Mouse (Mus musculus): ENCODE results near the gene Gmfg. TPM values are rescaled to one million over a fixed set of nuclear protein-coding genes. Genes with fewer than 3 reads are reported as not detected.

Gmfg gene
- polyA plus RNA-seq (2015; fragmentation: Nextera tagmentation; extraction: Ambion mirVana) = 33.6 and 35.0 TPM in 2 replicates

DNA sequence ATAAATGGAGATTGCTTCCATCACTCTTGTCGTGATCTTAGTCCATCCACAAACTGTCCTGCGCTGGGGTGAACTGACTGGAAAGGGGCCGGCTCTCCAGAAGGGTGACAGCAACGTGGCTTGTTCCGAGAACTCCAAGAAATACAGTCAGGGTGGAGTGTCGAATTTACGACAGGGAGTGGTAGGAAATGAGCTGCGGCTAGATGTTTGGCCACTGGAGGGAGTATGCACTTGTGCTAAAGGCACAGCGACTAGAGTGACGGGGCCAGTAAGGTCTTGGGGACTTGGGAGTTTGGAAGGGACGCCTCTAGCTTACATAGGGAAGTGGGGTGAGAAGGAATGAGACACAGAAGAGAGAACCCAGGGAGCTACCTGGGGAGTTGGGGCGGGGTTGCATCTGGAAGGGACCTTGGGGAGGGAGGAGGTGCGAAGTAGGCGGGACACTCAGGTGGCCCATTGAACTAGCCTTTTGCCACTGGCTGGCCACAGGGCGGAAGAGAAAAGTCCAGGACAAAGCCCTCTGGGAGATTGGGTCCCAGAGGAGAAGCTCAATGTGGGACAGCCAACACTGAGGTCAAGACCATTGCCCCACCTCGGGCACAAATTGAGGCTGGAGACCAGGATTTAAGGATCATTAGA is at the start of gene Gmfg:
TSS of gene Gmfg (plus strand) at position 516 of the 639 bp plus-strand sequence.
- Histone ChIP-seq H3K36me3 (ENCODE audit: control insufficient read depth, insufficient read depth) (no peaks in the 10 kb centered on the region), H3K27ac (ENCODE audit: low read depth, low read length) (peak within 1 kb of the TSS; percentile 76), H3K27me3 (replicated peaks; ENCODE audit: control insufficient read depth, insufficient read depth, low read length) (no peaks in the 10 kb centered on the region), H3K9me3 (ENCODE audit: control insufficient read depth) (no peaks in the 10 kb centered on the region), H3K4me2 (replicated peaks; ENCODE audit: low read depth) (peak within 1 kb of the TSS; percentile 62), H3K4me3 (ENCODE audit: low read depth, low read length) (peak within 1 kb of the TSS; percentile 87), H3K4me1 (replicated peaks; ENCODE audit: control insufficient read depth, insufficient read depth, low read length) (no peaks in the 10 kb centered on the region; the same call in 1 of the 2 replicates), H3K9ac (ENCODE audit: low read depth, low read length) (peak within 1 kb of the TSS; percentile 94)
- WGBS = 4% methylated on average over 16 of the region's 16 CpGs
- TF ChIP-seq CTCF (IDR thresholded peaks at IDR 0.05; ENCODE audit: low read depth) = peak; percentile 90
- peak; percentile 78 for ATAC-seq

DNA sequence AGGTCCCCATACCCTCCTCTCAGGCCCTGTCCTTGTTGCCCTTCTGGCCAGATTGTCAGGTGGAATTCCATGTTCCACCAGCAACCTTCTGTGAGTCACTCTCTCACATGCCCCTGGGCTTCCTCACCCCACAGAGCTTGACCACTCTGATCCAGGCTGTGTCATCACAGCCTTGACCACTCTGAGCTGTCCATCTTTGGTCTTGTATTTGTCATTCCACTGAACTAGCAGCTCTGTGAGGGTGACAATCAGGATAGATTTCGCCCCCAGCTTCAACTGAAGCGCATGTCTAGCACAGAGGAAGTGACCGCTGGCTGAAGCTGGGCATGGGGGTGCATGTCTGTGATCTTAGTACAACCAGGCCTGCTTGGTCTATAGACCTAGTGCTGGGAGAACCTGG is 46.9 kb upstream of the Gmfg start:
- no peaks in the 10 kb centered on the region for H3K9me3 ChIP-seq (ENCODE audit: control insufficient read depth)
- no peak for ATAC-seq
- no peak for TF ChIP-seq CTCF (IDR thresholded peaks at IDR 0.05; ENCODE audit: low read depth)
- H3K27me3 ChIP-seq (replicated peaks; ENCODE audit: control insufficient read depth, insufficient read depth, low read length) = no peaks in the 10 kb centered on the region
- peak overlapping the region; percentile 90; the same call in 1 of the 2 replicates for H3K27ac ChIP-seq (ENCODE audit: low read depth, low read length)
- H3K36me3 ChIP-seq (ENCODE audit: control insufficient read depth, insufficient read depth) = peaks cover 50% of the 10 kb centered on the region
- no peak overlapping the region for H3K4me2 ChIP-seq (replicated peaks; ENCODE audit: low read depth)
- H3K4me3 ChIP-seq (ENCODE audit: low read depth, low read length) = no peak overlapping the region
- H3K9ac ChIP-seq (ENCODE audit: low read depth, low read length) = no peak overlapping the region
- WGBS = 99% methylated on average over 3 of the region's 3 CpGs
- peaks cover 5% of the 10 kb centered on the region; the same call in 1 of the 2 replicates for H3K4me1 ChIP-seq (replicated peaks; ENCODE audit: control insufficient read depth, insufficient read depth, low read length)

DNA sequence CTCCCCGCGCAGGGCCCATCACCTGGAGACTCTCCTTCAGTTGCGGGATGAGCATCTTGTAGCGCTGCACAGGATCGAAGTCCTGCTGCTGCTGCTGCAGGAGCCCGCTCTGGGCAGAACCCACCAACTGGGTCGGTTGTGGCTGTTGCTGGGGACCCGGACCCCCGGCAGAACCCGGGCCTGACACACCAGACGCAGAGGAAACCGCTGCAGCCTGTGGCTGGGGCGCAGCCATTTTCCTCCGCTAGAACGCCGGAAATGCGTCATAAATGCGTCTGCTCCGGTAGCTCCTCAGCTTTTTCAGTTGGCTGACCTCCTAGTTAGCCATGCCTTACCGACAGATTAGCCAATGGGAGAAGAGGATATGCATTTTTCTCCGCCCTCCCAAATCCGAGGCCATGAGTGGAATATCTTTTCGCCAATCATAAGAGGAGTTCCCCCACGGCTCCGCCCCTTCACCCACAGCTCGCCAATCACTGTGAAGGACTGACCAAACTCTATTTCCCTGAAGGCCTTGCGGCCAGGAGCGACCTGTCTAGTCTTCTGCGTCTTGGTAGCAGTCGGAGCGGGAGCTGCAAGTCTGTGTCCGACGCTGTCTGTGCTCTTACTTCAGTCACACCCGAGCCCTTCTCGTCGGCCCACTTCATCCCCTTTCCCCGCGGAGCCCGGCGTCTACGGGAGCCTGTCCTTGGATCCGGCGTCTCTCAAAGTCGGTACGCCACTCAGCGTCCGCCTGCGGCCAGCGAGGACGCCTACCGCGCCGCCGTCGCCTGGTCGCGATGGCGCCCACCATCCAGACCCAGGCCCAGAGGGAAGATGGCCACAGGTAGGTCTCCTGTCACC is 44.6 kb upstream of the Gmfg start, which contains the start of the genes Med29 and Paf1:
TSS of gene Med29 (minus strand) at position 280 of the 843 bp plus-strand sequence.
TSS of gene Paf1 (plus strand) at position 523 of the 843 bp plus-strand sequence.
- ATAC-seq = peak; percentile 92
- H3K36me3 ChIP-seq (ENCODE audit: control insufficient read depth, insufficient read depth) = peaks cover 53% of the 10 kb centered on the region
- peak; percentile 4; the same call in 1 of the 2 replicates for TF ChIP-seq CTCF (IDR thresholded peaks at IDR 0.05; ENCODE audit: low read depth)

DNA sequence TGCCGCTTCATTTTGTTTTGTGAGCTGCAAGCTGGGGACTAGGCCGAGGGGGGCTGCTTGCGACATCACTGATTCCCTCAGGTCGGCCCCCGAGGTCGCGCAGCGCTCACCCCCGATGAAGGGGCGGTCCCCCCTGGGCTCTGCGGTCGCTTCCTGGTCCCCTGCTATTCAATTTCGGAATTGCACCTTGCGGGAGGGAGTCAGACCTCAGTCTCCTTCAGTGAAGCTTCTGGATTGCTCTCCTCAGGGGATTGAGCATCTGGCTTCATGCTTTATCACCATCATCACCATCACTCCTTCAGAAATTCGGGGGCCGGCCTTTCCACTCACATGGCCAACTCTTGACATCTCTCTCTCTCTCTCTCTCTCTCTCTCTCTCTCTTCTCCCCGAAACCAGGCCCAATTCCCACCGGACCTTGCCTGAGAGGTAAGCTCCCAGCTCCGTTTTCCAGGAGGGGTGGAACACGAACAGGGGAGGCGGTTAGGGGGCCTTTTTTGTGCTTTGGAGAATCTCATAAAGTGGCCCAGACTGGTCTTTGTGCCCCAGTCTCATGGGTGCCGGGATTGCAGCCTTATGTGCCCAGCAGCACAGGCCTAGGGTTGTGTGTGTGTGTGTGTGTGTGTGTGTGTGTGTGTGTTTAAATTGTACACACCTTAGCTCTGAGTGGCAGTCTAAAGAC is 43.8 kb upstream of the Gmfg start:
- Histone ChIP-seq H3K4me3 (ENCODE audit: low read depth, low read length) (peak overlapping the region; percentile 83), H3K27me3 (replicated peaks; ENCODE audit: control insufficient read depth, insufficient read depth, low read length) (no peaks in the 10 kb centered on the region), H3K4me1 (replicated peaks; ENCODE audit: control insufficient read depth, insufficient read depth, low read length) (no peaks in the 10 kb centered on the region; the same call in 1 of the 2 replicates), H3K27ac (ENCODE audit: low read depth, low read length) (peak overlapping the region; percentile 80), H3K9ac (ENCODE audit: low read depth, low read length) (peak overlapping the region; percentile 85), H3K4me2 (replicated peaks; ENCODE audit: low read depth) (peak overlapping the region; percentile 91), H3K36me3 (ENCODE audit: control insufficient read depth, insufficient read depth) (peaks cover 53% of the 10 kb centered on the region), H3K9me3 (ENCODE audit: control insufficient read depth) (no peaks in the 10 kb centered on the region)
- ATAC-seq = no peak
- WGBS = 2% methylated on average over 22 of the region's 22 CpGs
- no peak for TF ChIP-seq CTCF (IDR thresholded peaks at IDR 0.05; ENCODE audit: low read depth)

More for the DNA sequence above, 44.6 kb upstream of the Gmfg start, which contains the start of the genes Med29 and Paf1:
- Histone ChIP-seq H3K27me3 (replicated peaks; ENCODE audit: control insufficient read depth, insufficient read depth, low read length) (no peaks in the 10 kb centered on the region), H3K9ac (ENCODE audit: low read depth, low read length) (peak within 1 kb of the TSS; percentile 85), H3K9me3 (ENCODE audit: control insufficient read depth) (no peaks in the 10 kb centered on the region), H3K27ac (ENCODE audit: low read depth, low read length) (peak within 1 kb of the TSS; percentile 80), H3K4me1 (replicated peaks; ENCODE audit: control insufficient read depth, insufficient read depth, low read length) (no peaks in the 10 kb centered on the region; the same call in 1 of the 2 replicates), H3K4me2 (replicated peaks; ENCODE audit: low read depth) (peak within 1 kb of the TSS; percentile 91), H3K4me3 (ENCODE audit: low read depth, low read length) (peak within 1 kb of the TSS; percentile 83)
- WGBS = under 1% methylated on average over 58 of the region's 58 CpGs

DNA sequence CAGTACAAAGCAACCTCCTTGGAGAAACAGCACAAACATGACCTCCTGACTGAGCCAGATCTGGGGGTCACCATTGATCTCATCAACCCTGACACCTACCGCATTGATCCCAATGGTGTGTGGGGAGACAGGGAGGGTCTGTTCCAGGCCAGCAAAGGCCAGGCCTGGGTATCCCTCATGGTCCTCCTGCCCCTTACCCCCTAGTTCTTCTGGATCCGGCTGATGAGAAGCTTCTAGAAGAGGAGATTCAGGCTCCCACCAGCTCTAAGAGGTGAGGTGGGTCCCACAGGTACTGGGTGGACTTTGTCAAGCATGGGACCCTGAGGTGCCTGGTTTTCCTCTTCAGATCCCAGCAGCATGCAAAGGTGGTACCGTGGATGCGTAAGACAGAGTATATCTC is 41.8 kb upstream of the Gmfg start:
- no peak for ATAC-seq
- H3K27me3 ChIP-seq (replicated peaks; ENCODE audit: control insufficient read depth, insufficient read depth, low read length) = no peaks in the 10 kb centered on the region
- no peak overlapping the region for H3K4me2 ChIP-seq (replicated peaks; ENCODE audit: low read depth)
- H3K27ac ChIP-seq (ENCODE audit: low read depth, low read length) = no peak overlapping the region
- TF ChIP-seq CTCF (IDR thresholded peaks at IDR 0.05; ENCODE audit: low read depth) = no peak
- WGBS = 94% methylated on average over 4 of the region's 4 CpGs
- H3K4me3 ChIP-seq (ENCODE audit: low read depth, low read length) = no peak overlapping the region
- H3K36me3 ChIP-seq (ENCODE audit: control insufficient read depth, insufficient read depth) = peaks cover 56% of the 10 kb centered on the region
- H3K4me1 ChIP-seq (replicated peaks; ENCODE audit: control insufficient read depth, insufficient read depth, low read length) = no peaks in the 10 kb centered on the region; the same call in 1 of the 2 replicates
- no peaks in the 10 kb centered on the region for H3K9me3 ChIP-seq (ENCODE audit: control insufficient read depth)
- H3K9ac ChIP-seq (ENCODE audit: low read depth, low read length) = no peak overlapping the region
